Mouse (Mus musculus): ENCODE data around the gene Nudt1.

GRCm38 (mm10) chr5:140349882-140350281 is 28.4 kb downstream of the Nudt1 start:
- no peak for TF ChIP-seq GATA1 (IDR thresholded peaks at IDR 0.05; ENCODE audit: borderline replicate concordance, low read length)
- TF ChIP-seq FLI1 (IDR thresholded peaks at IDR 0.05; ENCODE audit: low read length), result no peak
